19 mouse cellular contexts compared by ENCODE assay signal in genomic region chr3:142594547-142594946, GRCm38 (mm10). TPM values are rescaled to one million over a fixed set of nuclear protein-coding genes. Genes with fewer than 3 reads are reported as not detected.
"Had no signal": no experiment of that assay in that cellular context is flagged by ENCODE, and none has a peak within 500 bp of the region (broad histone marks: within the 10 kb centered on the region; RNA-seq: fewer than 3 reads in every experiment).

Gbp2b (plus strand) TSS chr3:142594847.

- H3K4me1 ChIP-seq: lung, embryonic 15.5 days; midbrain, embryonic 13.5 days; midbrain, embryonic 15.5 days; neural tube, embryonic 12.5 days; stomach, embryonic 15.5 days had no signal

- H3K9me3 ChIP-seq: lung, embryonic 15.5 days; megakaryocyte, embryonic 14.5 days; midbrain, embryonic 13.5 days; midbrain, embryonic 15.5 days; neural tube, embryonic 12.5 days; stomach, embryonic 15.5 days had no signal

- H3K9ac ChIP-seq: lung, embryonic 15.5 days; midbrain, embryonic 13.5 days; midbrain, embryonic 15.5 days; neural tube, embryonic 12.5 days; stomach, embryonic 15.5 days had no signal

- H3K4me2 ChIP-seq: lung, embryonic 15.5 days; midbrain, embryonic 11.5 days; midbrain, embryonic 13.5 days; midbrain, embryonic 15.5 days; neural tube, embryonic 12.5 days; stomach, embryonic 15.5 days had no signal

- H3K27ac ChIP-seq: lung, embryonic 15.5 days; macrophage; midbrain, embryonic 13.5 days; midbrain, embryonic 15.5 days; neural tube, embryonic 12.5 days; stomach, embryonic 15.5 days; stomach, postnatal 0 days had no signal

- ATAC-seq: lung, postnatal 0 days; midbrain, embryonic 13.5 days; midbrain, embryonic 15.5 days had no signal

- DNase-seq: lung, adult 2 months; lung, postnatal 14 days; lung, postnatal 36 days; right cerebral cortex, postnatal 14 days; thymus, adult 2 months; thymus, postnatal 25 days; thymus, postnatal 4 days had no signal

- H3K36me3 ChIP-seq: lung, embryonic 15.5 days; midbrain, embryonic 13.5 days; midbrain, embryonic 15.5 days; neural tube, embryonic 12.5 days; stomach, embryonic 15.5 days had no signal

- H3K27me3 ChIP-seq: lung, embryonic 15.5 days; megakaryocyte, embryonic 14.5 days; midbrain, embryonic 13.5 days; midbrain, embryonic 15.5 days; neural tube, embryonic 12.5 days; stomach, embryonic 15.5 days had no signal

- H3K4me3 ChIP-seq: lung, embryonic 15.5 days; megakaryocyte, embryonic 14.5 days; midbrain, embryonic 13.5 days; midbrain, embryonic 15.5 days; neural tube, embryonic 12.5 days; stomach, embryonic 15.5 days had no signal

RNA-seq across cellular contexts. Expression of gene Gbp2b, which starts in this region (rescaled TPM):
- polyA plus RNA-seq: lung, embryonic 15.5 days; midbrain, embryonic 11.5 days; midbrain, embryonic 13.5 days; midbrain, embryonic 15.5 days; midbrain, postnatal 0 days; neural tube, embryonic 12.5 days; neural tube, embryonic 14.5 days; stomach, postnatal 0 days had no signal
